9 mouse cellular contexts compared by ENCODE assay signal in the genomic region with DNA sequence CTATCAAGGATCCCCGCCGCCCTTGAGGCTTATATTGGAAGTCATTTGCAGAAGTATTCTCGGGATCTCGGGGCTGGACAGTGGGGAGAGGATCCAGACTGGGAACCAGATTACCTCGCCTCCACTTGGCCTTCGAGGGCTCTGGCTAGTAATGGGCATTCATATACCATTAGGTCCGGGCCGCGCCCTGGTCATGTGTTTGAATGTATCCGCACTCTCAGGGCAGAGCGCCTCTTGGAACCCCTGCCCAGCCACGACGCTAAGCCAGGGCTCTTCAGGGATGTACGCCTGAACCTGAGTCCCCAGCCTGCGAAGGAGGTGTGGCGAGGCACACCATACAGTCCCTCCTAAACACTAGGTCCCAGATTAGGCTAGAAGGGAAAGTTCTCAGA. TPM values are rescaled to one million over a fixed set of nuclear protein-coding genes. Genes with fewer than 3 reads are reported as not detected.
DNase-seq lines count a peak whose midpoint lies in the region; ATAC-seq and TF ChIP-seq lines count a peak whose summit lies in the region.
"Had no signal": no experiment of that assay in that cellular context is flagged by ENCODE, and none has a peak within 500 bp of the region (broad histone marks: within the 10 kb centered on the region; RNA-seq: fewer than 3 reads in every experiment).

No protein-coding gene starts in this region.

- no peak overlapping the region for H3K9ac ChIP-seq in liver, embryonic 11.5 days (ENCODE audit: low read depth, low read length)
- H3K9ac ChIP-seq in embryonic facial prominence, embryonic 13.5 days = 0 out of 2 replicates have a peak overlapping the region, but pooled peaks have one; percentile 54
- no peak overlapping the region for H3K9ac ChIP-seq in kidney, postnatal 0 days (ENCODE audit: low read depth, low read length)

- H3K4me2 ChIP-seq in liver, embryonic 11.5 days = peak overlapping the region; percentile 62
- peak overlapping the region; percentile 74 for H3K4me2 ChIP-seq in embryonic facial prominence, embryonic 13.5 days
- H3K4me2 ChIP-seq in kidney, postnatal 0 days (ENCODE audit: low read length) = peak overlapping the region; percentile 59

- no peak for TF ChIP-seq CTCF in kidney, postnatal 0 days (IDR thresholded peaks at IDR 0.05; ENCODE audit: low read depth)
- TF ChIP-seq CTCF in olfactory bulb, adult 2 months (IDR thresholded peaks at IDR 0.05; ENCODE audit: insufficient read depth, low read depth, low read length) = no peak

- H3K36me3 ChIP-seq in liver, embryonic 11.5 days (ENCODE audit: control insufficient read depth, insufficient read depth, low read length) = no peaks in the 10 kb centered on the region
- H3K36me3 ChIP-seq in embryonic facial prominence, embryonic 13.5 days = no peaks in the 10 kb centered on the region
- no peaks in the 10 kb centered on the region for H3K36me3 ChIP-seq in kidney, postnatal 0 days (ENCODE audit: insufficient read depth, low read length)

- DNase-seq in liver, embryonic 11.5 days (ENCODE audit: low spot score) = no peak
- DNase-seq in liver = no peak
- DNase-seq in kidney, postnatal 0 days (ENCODE audit: low spot score) = peak; percentile 0
- DNase-seq in left cerebral cortex, postnatal 4 days = no peak
- DNase-seq in thymus, postnatal 0 days (ENCODE audit: low spot score) = no peak

- H3K9me3 ChIP-seq in liver, embryonic 11.5 days (ENCODE audit: control insufficient read depth, low read length) = no peaks in the 10 kb centered on the region
- H3K9me3 ChIP-seq in embryonic facial prominence, embryonic 13.5 days = no peaks in the 10 kb centered on the region
- H3K9me3 ChIP-seq in kidney, postnatal 0 days (replicated peaks; ENCODE audit: low read length) = no peaks in the 10 kb centered on the region

- no peak for TF ChIP-seq POLR2A in olfactory bulb, adult 2 months (IDR thresholded peaks at IDR 0.05; ENCODE audit: insufficient read depth, low read depth, low read length)

- no peaks in the 10 kb centered on the region for H3K4me1 ChIP-seq in liver, embryonic 11.5 days (replicated peaks; ENCODE audit: control insufficient read depth, insufficient read depth, low read length)
- H3K4me1 ChIP-seq in embryonic facial prominence, embryonic 13.5 days = peaks cover 4% of the 10 kb centered on the region; the same call in 1 of the 2 replicates
- H3K4me1 ChIP-seq in kidney, postnatal 0 days (replicated peaks; ENCODE audit: insufficient read depth, low read length) = no peaks in the 10 kb centered on the region
- H3K4me1 ChIP-seq in olfactory bulb, adult 2 months (ENCODE audit: control insufficient read depth, insufficient read depth, low read length) = peaks cover 3% of the 10 kb centered on the region; the same call in 1 of the 2 replicates

- H3K27ac ChIP-seq in liver, embryonic 11.5 days (ENCODE audit: low read depth, low read length) = no peak overlapping the region
- no peak overlapping the region for H3K27ac ChIP-seq in embryonic facial prominence, embryonic 13.5 days
- peak overlapping the region; percentile 84 for H3K27ac ChIP-seq in kidney, postnatal 0 days
- no peak overlapping the region for H3K27ac ChIP-seq in olfactory bulb, adult 2 months (ENCODE audit: insufficient read depth, low read depth, low read length)

- 17% methylated on average over 16 of the region's 16 CpGs for WGBS in liver, embryonic 11.5 days
- WGBS in embryonic facial prominence, embryonic 13.5 days = 27% methylated on average over 16 of the region's 16 CpGs
- WGBS in kidney, postnatal 0 days = 32% methylated on average over 16 of the region's 16 CpGs
- 37% methylated on average over 16 of the region's 16 CpGs for WGBS in olfactory bulb, adult 2 months

- intact Hi-C loops in left cerebral cortex, postnatal 4 days (cut with DNase I) = no loop called here

- peaks cover 38% of the 10 kb centered on the region for H3K27me3 ChIP-seq in liver, embryonic 11.5 days (replicated peaks; ENCODE audit: control insufficient read depth, insufficient read depth, low read length)
- H3K27me3 ChIP-seq in embryonic facial prominence, embryonic 13.5 days = peaks cover 17% of the 10 kb centered on the region
- H3K27me3 ChIP-seq in kidney, postnatal 0 days (ENCODE audit: insufficient read depth, low read length) = no peaks in the 10 kb centered on the region

- ATAC-seq in liver, embryonic 11.5 days (replicated peaks; ENCODE audit: low FRiP score) = no peak
- ATAC-seq in embryonic facial prominence, embryonic 13.5 days (ENCODE audit: insufficient number of reproducible peaks, insufficient read depth, low FRiP score, low TSS enrichment, low read depth) = 0 out of 2 replicates have a peak, but pooled peaks have one; percentile 43
- ATAC-seq in kidney, postnatal 0 days (replicated peaks; ENCODE audit: low FRiP score, low read depth) = peak; percentile 48
- no peak for ATAC-seq in inflammation-experienced regulatory T-cells, adult 6 months

- H3K4me3 ChIP-seq in liver, embryonic 11.5 days (ENCODE audit: low read depth, low read length) = peak overlapping the region; percentile 40; the same call in 1 of the 2 replicates
- H3K4me3 ChIP-seq in embryonic facial prominence, embryonic 13.5 days = peak overlapping the region; percentile 48
- H3K4me3 ChIP-seq in kidney, postnatal 0 days (replicated peaks; ENCODE audit: low read depth, low read length) = peak overlapping the region; percentile 27
- H3K4me3 ChIP-seq in olfactory bulb, adult 2 months (ENCODE audit: insufficient read depth, low read depth, low read length) = peak overlapping the region; percentile 76

RNA-seq across cellular contexts. Expression of gene Avpr2, which starts 10.9 kb away (rescaled TPM):
- polyA plus RNA-seq in liver, embryonic 11.5 days (2014; fragmentation: Nextera tagmentation; extraction: Ambion mirVana) = 0.17 and 0.22 TPM in 2 replicates
- polyA plus RNA-seq in embryonic facial prominence, embryonic 13.5 days (2015; fragmentation: Nextera tagmentation; extraction: Ambion mirVana) = 0.07 and 0.17 TPM in 2 replicates
- 23.3 and 23.8 TPM in 2 replicates for polyA plus RNA-seq in kidney, postnatal 0 days (2015; fragmentation: Nextera tagmentation; extraction: Ambion mirVana)
- polyA plus RNA-seq in olfactory bulb, adult 2 months (2012; ENCODE audit: insufficient read depth, insufficient read length, low replicate concordance, missing spikeins) = not detected in 2 replicates
- total RNA-seq in left cerebral cortex, postnatal 4 days (2021) = not detected
- polyA plus RNA-seq in thymus, postnatal 0 days (2015; fragmentation: Nextera tagmentation; extraction: Ambion mirVana) = 1.2 and 2.1 TPM in 2 replicates
- polyA plus RNA-seq in inflammation-experienced regulatory T-cells, adult 6 months (2017; shearing (Covaris generic)) = 1 to 10 TPM; 1.5 to 3.2 (median 2.7) TPM
- polyA plus RNA-seq: brain, embryonic 14.5 days had no signal

RNA-seq across cellular contexts. Expression of gene L1cam, which starts 14.9 kb away (rescaled TPM):
- 0.42 and 0.95 TPM in 2 replicates for polyA plus RNA-seq in liver, embryonic 11.5 days (2014; fragmentation: Nextera tagmentation; extraction: Ambion mirVana)
- 3.2 and 4.3 TPM in 2 replicates for polyA plus RNA-seq in embryonic facial prominence, embryonic 13.5 days (2015; fragmentation: Nextera tagmentation; extraction: Ambion mirVana)
- polyA plus RNA-seq in kidney, postnatal 0 days (2015; fragmentation: Nextera tagmentation; extraction: Ambion mirVana) = 6.6 and 7.2 TPM in 2 replicates
- not detected in 2 replicates for polyA plus RNA-seq in olfactory bulb, adult 2 months (2012; ENCODE audit: insufficient read depth, insufficient read length, low replicate concordance, missing spikeins)
- total RNA-seq in left cerebral cortex, postnatal 4 days (2021) = 100 to 1,000 TPM; 518 to 579 TPM
- polyA plus RNA-seq in thymus, postnatal 0 days (2015; fragmentation: Nextera tagmentation; extraction: Ambion mirVana) = 0.29 and 0.31 TPM in 2 replicates
- 10 to 100 TPM in 1 of 3 experiments, 1 to 10 TPM in 2; 5.6 to 21.3 (median 9.7) TPM for polyA plus RNA-seq in inflammation-experienced regulatory T-cells, adult 6 months (2017; shearing (Covaris generic))

RNA-seq across cellular contexts. Expression of gene Arhgap4, which starts 40.6 kb away (rescaled TPM):
- polyA plus RNA-seq in liver, embryonic 11.5 days (2014; fragmentation: Nextera tagmentation; extraction: Ambion mirVana) = 10.2 and 12.9 TPM in 2 replicates
- polyA plus RNA-seq in embryonic facial prominence, embryonic 13.5 days (2015; fragmentation: Nextera tagmentation; extraction: Ambion mirVana) = 3.3 and 3.4 TPM in 2 replicates
- polyA plus RNA-seq in kidney, postnatal 0 days (2015; fragmentation: Nextera tagmentation; extraction: Ambion mirVana) = 2.8 and 3.1 TPM in 2 replicates
- polyA plus RNA-seq in olfactory bulb, adult 2 months (2012; ENCODE audit: insufficient read depth, insufficient read length, low replicate concordance, missing spikeins) = not detected in 2 replicates
- total RNA-seq in left cerebral cortex, postnatal 4 days (2021) = 1 to 10 TPM; 2.5 to 3.4 TPM
- 71.5 and 74.1 TPM in 2 replicates for polyA plus RNA-seq in thymus, postnatal 0 days (2015; fragmentation: Nextera tagmentation; extraction: Ambion mirVana)
- polyA plus RNA-seq in inflammation-experienced regulatory T-cells, adult 6 months (2017; shearing (Covaris generic)) = 100 to 1,000 TPM; 114 to 148 (median 147) TPM

RNA-seq across cellular contexts. Expression of gene Naa10, which starts 40.7 kb away (rescaled TPM):
- 210 TPM in 2 replicates for polyA plus RNA-seq in liver, embryonic 11.5 days (2014; fragmentation: Nextera tagmentation; extraction: Ambion mirVana)
- 132 and 151 TPM in 2 replicates for polyA plus RNA-seq in embryonic facial prominence, embryonic 13.5 days (2015; fragmentation: Nextera tagmentation; extraction: Ambion mirVana)
- polyA plus RNA-seq in kidney, postnatal 0 days (2015; fragmentation: Nextera tagmentation; extraction: Ambion mirVana) = 119 TPM in 2 replicates
- polyA plus RNA-seq in olfactory bulb, adult 2 months (2012; ENCODE audit: insufficient read depth, insufficient read length, low replicate concordance, missing spikeins) = not detected in 2 replicates
- total RNA-seq in left cerebral cortex, postnatal 4 days (2021) = 10 to 100 TPM; 66.9 to 73.6 TPM
- 212 and 213 TPM in 2 replicates for polyA plus RNA-seq in thymus, postnatal 0 days (2015; fragmentation: Nextera tagmentation; extraction: Ambion mirVana)
- polyA plus RNA-seq in inflammation-experienced regulatory T-cells, adult 6 months (2017; shearing (Covaris generic)) = 100 to 1,000 TPM; 173 to 214 (median 188) TPM

RNA-seq across cellular contexts. Expression of gene Renbp, which starts 49.6 kb away (rescaled TPM):
- 30.3 and 32.5 TPM in 2 replicates for polyA plus RNA-seq in liver, embryonic 11.5 days (2014; fragmentation: Nextera tagmentation; extraction: Ambion mirVana)
- 25.7 and 27.6 TPM in 2 replicates for polyA plus RNA-seq in embryonic facial prominence, embryonic 13.5 days (2015; fragmentation: Nextera tagmentation; extraction: Ambion mirVana)
- 83.0 and 85.6 TPM in 2 replicates for polyA plus RNA-seq in kidney, postnatal 0 days (2015; fragmentation: Nextera tagmentation; extraction: Ambion mirVana)
- not detected in 2 replicates for polyA plus RNA-seq in olfactory bulb, adult 2 months (2012; ENCODE audit: insufficient read depth, insufficient read length, low replicate concordance, missing spikeins)
- 1 to 10 TPM; 3.3 to 5.4 TPM for total RNA-seq in left cerebral cortex, postnatal 4 days (2021)
- polyA plus RNA-seq in thymus, postnatal 0 days (2015; fragmentation: Nextera tagmentation; extraction: Ambion mirVana) = 43.5 and 43.7 TPM in 2 replicates
- polyA plus RNA-seq in inflammation-experienced regulatory T-cells, adult 6 months (2017; shearing (Covaris generic)) = 10 to 100 TPM in 1 of 3 experiments, 1 to 10 TPM in 2; 4.2 to 10.0 (median 6.5) TPM

Comparison
In these comparisons a context has a peak if more than half of its experiments do, and no peak if none do; other contexts are left out.
1. ATAC-seq: peak in embryonic facial prominence, embryonic 13.5 days (single experiment) and kidney, postnatal 0 days (single experiment); none in liver, embryonic 11.5 days (single experiment) and inflammation-experienced regulatory T-cells, adult 6 months (single experiment).
2. Peak in every context shown above with its lines, with median percentiles within 50 percentile points of each other: H3K4me2 ChIP-seq and H3K4me3 ChIP-seq.